Mouse (Mus musculus): ENCODE results near the gene Btaf1.
A peak's percentile ranks its signal among the peaks of the same experiment; 100 is the strongest.
"Not testable (repeated sequence)": the region's sequence is repeated elsewhere in the genome, so short reads cannot be mapped to it uniquely, and the experiment has no call there.

Btaf1 gene

GRCm38 (mm10) chr19:36922015-36922414 lies 3.9 kb upstream of the Btaf1 start:
- DNase-seq (ENCODE audit: low read depth), result no peak

- DNase-seq (ENCODE audit: low read depth), result no peak
Measured at GRCm38 (mm10) chr19:36922936-36923335, 2.9 kb upstream of the Btaf1 start.

- DNase-seq (ENCODE audit: low read depth), result no peak
Measured at GRCm38 (mm10) chr19:36926553-36927236, 816 bp downstream of the Btaf1 start.

- DNase-seq (ENCODE audit: low read depth), result no peak
Measured at GRCm38 (mm10) chr19:36927800-36928361, 2.0 kb downstream of the Btaf1 start.

DNA sequence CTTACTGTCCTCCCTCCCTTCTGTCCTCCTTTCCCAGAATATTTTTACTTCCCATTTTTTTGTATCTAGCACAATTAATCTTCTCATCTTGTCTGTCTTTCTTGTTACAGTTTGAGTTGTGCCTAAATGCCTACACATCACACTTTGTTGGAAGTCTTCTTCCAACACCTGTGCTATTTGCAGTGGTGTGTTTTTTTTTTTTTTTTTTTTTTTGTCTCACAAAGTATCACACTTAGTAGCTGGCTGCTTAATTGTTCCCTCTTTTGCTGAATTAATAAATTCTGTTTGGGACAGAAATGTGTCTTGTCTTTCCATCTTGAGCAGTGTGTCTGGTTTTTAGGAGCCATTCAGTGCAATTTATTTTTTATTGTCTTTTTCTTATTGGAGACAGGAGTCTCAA lies 3.9 kb downstream of the Btaf1 start:
- no peak for DNase-seq (ENCODE audit: low read depth)

GRCm38 (mm10) chr19:36932097-36932496 lies 6.2 kb downstream of the Btaf1 start:
- DNase-seq (ENCODE audit: low read depth), result no peak

DNA sequence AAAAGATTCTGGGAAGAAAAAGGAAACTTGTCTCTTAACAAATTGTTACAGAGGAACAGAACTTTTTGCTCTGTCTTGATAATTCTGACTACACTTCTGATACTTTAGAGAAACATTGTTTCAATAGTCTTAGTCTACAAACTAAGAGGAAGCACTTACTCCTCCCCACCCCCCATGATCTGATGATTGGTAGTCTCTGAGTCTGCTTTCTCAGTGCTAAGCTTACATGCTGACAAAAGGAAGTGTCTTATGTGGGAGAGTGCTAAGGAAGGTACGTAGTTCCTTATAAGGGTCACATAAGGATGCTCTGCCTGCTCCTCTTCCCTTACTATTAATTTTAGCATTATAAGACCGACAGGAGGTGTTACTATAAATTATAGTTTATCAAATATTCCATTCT lies 6.7 kb downstream of the Btaf1 start:
- DNase-seq (ENCODE audit: low read depth), result no peak

GRCm38 (mm10) chr19:36936285-36936684 lies 10.4 kb downstream of the Btaf1 start:
- no peak for DNase-seq (ENCODE audit: low read depth)

DNA sequence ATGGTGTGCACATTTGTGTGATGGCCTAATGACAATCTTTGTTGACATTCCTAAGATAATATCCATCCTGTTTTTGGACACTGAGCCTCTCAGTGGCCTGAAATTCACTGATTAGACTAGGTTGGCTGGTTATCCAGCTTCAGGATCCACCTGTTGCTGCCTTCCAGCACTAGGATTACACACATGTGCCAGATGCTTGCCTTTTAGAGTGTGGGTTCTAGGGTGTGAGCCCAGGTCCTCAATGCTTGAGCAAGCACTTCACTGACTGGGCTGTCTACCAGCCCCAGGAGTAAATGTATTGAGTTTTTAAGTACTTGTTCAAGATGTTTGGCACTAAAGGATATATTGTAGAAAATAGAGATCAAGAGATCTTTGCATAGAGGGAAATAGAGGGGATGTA lies 12.1 kb downstream of the Btaf1 start:
- no peak for DNase-seq (ENCODE audit: low read depth)

DNA sequence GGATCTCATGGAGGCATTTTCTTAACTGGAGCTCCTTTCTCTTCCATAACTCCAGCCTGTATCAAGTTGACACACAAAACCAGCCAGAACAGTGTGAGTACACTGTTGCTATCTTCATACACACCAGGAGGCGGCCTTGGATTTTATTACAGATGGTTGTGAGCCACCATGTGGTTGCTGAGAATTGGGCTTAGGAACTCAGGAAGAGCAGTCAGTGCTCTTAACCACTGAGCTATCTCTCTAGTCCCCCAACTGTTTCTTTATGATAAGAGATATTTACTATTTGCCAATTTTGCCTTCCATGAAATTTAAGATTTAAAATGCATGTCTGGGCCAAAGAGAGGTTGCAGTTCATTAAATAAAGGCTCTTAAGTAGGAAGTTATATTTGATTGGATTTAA lies 14.2 kb downstream of the Btaf1 start:
- no peak for DNase-seq (ENCODE audit: low read depth)

- DNase-seq (ENCODE audit: low read depth), result no peak
Measured at GRCm38 (mm10) chr19:36953637-36954206, 27.8 kb downstream of the Btaf1 start.

- no peak for DNase-seq (ENCODE audit: low read depth)
Measured at GRCm38 (mm10) chr19:36958331-36958730, 32.5 kb downstream of the Btaf1 start.

DNA sequence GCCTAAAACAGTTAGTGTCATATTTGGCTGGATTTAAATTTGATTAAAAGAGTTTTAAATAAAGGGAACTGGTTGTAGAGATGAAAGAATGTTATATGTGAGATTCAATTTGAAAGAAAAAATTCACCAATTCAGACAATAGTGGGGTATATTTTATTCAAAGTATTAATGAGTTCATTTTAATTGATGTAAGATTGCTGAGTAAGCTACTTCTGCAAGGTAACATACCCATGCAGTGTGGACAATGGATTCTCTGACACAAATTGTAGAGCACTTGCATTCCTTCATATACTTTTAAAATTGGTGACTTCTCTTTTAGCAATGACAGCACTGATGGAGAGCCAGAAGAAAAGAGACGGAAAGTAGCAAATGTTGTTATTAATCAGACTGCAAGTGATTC lies 35.4 kb downstream of the Btaf1 start:
- no peak for DNase-seq (ENCODE audit: low read depth)

GRCm38 (mm10) chr19:36962544-36963260 lies 36.8 kb downstream of the Btaf1 start:
- not testable (repeated sequence) for DNase-seq (ENCODE audit: low read depth)

DNA sequence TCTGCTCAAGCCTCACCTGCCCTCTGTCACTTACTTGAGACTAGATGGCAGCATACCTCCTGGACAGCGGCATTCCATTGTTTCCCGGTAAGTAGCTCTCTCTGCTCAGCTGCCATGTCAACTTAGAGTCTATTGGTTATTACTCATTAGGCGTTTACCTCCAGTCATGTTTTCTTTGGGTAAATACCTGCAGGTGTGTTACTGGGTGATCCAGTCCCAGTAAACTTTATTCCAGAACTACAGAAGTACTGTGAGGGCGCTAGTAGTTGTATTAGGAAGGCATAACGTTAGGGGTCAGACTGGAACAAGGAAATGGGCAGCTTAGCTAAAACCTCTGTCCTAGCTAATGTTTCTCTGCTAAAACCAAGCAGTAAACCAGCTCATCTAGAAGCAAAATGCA lies 78.7 kb downstream of the Btaf1 start:
- no peak for DNase-seq (ENCODE audit: low read depth)

DNA sequence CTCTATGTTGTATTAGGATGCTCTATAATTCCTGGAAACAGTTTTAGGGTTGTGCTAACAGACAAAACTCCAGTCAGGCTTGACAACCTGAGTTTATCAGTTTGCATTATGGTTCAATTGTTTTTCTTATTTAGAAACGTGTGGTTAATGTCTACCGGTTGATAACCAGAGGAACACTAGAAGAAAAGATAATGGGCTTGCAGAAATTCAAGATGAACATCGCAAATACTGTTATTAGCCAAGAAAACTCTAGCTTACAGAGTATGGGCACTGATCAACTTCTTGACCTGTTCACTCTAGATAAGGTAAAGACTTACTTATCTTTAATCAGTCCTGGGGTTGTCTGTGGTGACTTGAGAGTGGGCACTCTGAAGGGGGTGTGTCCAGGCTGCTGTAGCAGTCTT lies 84.0 kb downstream of the Btaf1 start:
- no peak for DNase-seq (ENCODE audit: low read depth)

- DNase-seq (ENCODE audit: low read depth), result no peak
Measured at GRCm38 (mm10) chr19:37013461-37013860, 87.6 kb downstream of the Btaf1 start.

DNA sequence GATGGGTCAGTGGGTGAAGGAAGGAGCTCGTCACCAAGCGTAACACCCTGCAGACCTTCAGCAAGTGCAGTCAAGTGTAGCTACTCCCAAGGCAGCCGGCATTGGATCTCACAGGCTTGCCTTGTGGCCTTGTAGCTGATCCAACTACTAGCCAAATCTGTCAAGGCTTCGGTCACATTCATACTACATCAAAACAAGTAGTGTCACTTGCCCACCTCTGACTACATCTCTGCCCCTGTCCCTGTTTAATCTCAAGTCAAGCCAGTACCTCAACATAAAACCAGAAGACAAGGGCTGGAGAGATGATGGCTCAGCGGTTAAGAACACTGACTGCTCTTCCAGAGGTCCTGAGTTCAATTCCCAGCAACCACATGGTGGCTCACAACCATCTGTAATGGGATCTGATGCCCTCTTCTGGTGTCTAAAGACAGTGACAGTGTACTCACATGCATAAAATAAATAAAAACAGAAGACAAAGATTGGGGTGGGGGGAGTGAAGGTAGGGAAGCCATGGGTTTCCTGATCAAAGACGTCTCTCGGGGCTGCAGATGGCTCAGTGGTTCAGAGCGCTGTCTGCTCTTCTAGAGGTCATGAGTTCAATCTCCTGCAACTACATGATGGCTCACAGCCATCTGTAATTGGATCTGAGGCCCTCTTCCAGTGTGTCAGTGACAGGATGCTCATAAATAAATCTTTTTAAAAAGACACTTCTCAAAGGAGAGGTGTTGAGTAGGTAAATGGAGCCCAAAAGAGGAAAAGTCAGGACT lies 88.5 kb downstream of the Btaf1 start:
- DNase-seq (ENCODE audit: low read depth), result no peak

GRCm38 (mm10) chr19:37016890-37017289 lies 91.0 kb downstream of the Btaf1 start:
- no peak for DNase-seq (ENCODE audit: low read depth)

DNA sequence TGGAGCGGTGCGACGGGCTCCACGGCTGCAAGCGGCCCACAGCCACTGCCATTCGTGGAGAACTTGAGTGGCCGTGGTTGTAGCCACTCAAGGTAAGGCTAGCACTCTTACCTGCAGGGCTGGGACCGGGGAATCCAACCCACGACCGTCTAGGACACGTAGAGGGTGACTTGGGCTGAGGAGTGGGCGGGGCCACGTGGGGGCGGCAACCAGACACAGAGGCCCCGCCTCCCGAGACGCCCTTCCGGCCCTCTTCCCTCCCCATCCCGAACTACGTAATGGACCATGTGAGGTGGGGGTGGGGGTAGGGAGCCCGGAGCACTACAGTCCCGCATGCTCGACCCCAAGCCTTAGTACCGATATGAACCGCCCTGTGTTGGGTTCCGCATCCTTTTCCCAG lies 92.5 kb downstream of the Btaf1 start:
- DNase-seq (ENCODE audit: low read depth), result peak; percentile 19

DNA sequence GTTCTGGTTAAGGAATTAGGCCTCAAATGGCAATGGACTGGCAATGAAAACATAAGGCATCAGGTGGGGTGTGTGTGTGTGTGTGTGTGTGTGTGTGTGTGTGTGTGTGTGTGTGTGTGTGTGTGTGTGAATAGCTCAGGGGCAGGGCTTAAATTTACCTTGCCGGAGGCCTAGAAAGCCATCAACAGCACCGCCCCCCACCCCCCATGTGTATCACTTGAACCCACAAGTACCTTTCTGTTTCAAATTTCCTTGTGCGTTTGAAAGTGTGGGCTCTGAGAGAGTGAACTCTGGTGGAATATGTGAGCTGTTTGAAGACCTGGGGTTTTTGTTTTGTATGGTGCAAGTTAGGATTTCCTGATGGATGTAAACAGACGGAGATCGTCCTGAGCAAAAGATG lies 93.1 kb downstream of the Btaf1 start:
- DNase-seq (ENCODE audit: low read depth), result no peak

DNA sequence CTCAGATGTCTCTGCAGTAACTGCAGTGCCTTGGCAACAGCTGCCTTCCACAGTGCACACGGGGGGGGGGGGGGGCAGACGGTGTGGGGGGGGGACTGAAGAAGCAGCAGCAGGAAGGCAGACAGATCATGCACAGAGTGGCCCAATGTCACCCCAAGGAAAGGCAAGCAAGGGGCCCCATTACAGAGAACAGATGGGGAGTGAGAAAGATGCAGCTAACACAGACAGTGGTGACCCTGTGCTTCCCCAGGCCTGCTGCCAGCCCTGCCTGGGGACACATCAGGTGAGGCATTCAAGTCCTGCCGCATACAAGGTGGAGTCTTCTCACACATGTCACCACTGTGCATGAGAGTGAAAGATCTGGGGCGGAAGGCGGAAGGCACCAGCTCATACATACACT lies 94.7 kb downstream of the Btaf1 start:
- DNase-seq (ENCODE audit: low read depth), result no peak

Data from fibroblast of lung, adult 2 months (primary cell).